ENCODE assay signal across 8 mouse cellular contexts in genomic region chr3:142168863-142169521, GRCm38 (mm10). TPM values are rescaled to one million over a fixed set of nuclear protein-coding genes. Genes with fewer than 3 reads are reported as not detected.
A peak's percentile ranks its signal among the peaks of the same experiment; 100 is the strongest.
DNase-seq lines count a peak whose midpoint lies in the region; ATAC-seq and TF ChIP-seq lines count a peak whose summit lies in the region.

Bmpr1b (minus strand) TSS chr3:142169425.

- peak; percentile 77 for DNase-seq in adrenal gland, postnatal 14 days
- peak; percentile 90 for DNase-seq in embryonic facial prominence, embryonic 10.5 days (ENCODE audit: low spot score)
- DNase-seq in left cerebral cortex, postnatal 36 days (ENCODE audit: low spot score in 2 of 2) = peak; percentile 75 to 79
- DNase-seq in midbrain, embryonic 11.5 days (ENCODE audit: low spot score, missing footprints) = peak; percentile 97

- ATAC-seq in granulocyte monocyte progenitor cell, adult 5-6 weeks (replicated peaks; ENCODE audit: poor library complexity, severe bottlenecking) = peak; percentile 47
- ATAC-seq in intestine, postnatal 0 days = peak; percentile 61
- ATAC-seq in midbrain, embryonic 11.5 days (ENCODE audit: low FRiP score) = peak; percentile 94
- ATAC-seq in inflammation-experienced regulatory T-cells, adult 6 months = no peak

- TF ChIP-seq POLR2A in small intestine, adult 2 months (IDR thresholded peaks at IDR 0.05; ENCODE audit: low read depth, low read length) = no peak

- H3K27ac ChIP-seq in embryonic facial prominence, embryonic 10.5 days (replicated peaks) = peak within 1 kb of the TSS; percentile 97
- H3K27ac ChIP-seq in intestine, postnatal 0 days (ENCODE audit: low read depth, low read length) = no peak within 1 kb of the TSS
- H3K27ac ChIP-seq in midbrain, embryonic 11.5 days (ENCODE audit: low read depth, low read length) = no peak within 1 kb of the TSS
- no peak within 1 kb of the TSS for H3K27ac ChIP-seq in small intestine, adult 2 months (ENCODE audit: insufficient read depth, low read depth, low read length)

- WGBS in embryonic facial prominence, embryonic 10.5 days = under 1% methylated on average over 65 of the region's 65 CpGs
- WGBS in intestine, postnatal 0 days = under 1% methylated on average over 51 of the region's 65 CpGs
- 0% methylated on average over 65 of the region's 65 CpGs for WGBS in midbrain, embryonic 11.5 days
- WGBS in small intestine, adult 2 months = 2% methylated on average over 64 of the region's 65 CpGs

- peak within 1 kb of the TSS; percentile 84 for H3K4me3 ChIP-seq in embryonic facial prominence, embryonic 10.5 days
- H3K4me3 ChIP-seq in intestine, postnatal 0 days (ENCODE audit: low read depth, low read length) = peak within 1 kb of the TSS; percentile 49
- peak within 1 kb of the TSS; percentile 63 for H3K4me3 ChIP-seq in midbrain, embryonic 11.5 days (ENCODE audit: low read depth, low read length)
- H3K4me3 ChIP-seq in small intestine, adult 2 months (ENCODE audit: low read depth, low read length) = peak within 1 kb of the TSS; percentile 46

- peak; percentile 70 for TF ChIP-seq CTCF in intestine, postnatal 0 days (IDR thresholded peaks at IDR 0.05; ENCODE audit: low read depth)
- TF ChIP-seq CTCF in small intestine, adult 2 months (IDR thresholded peaks at IDR 0.05; ENCODE audit: extremely low read depth, insufficient read length, insufficient replicate concordance, low read depth, low read length) = no peak

- no peaks in the 10 kb centered on the region for H3K9me3 ChIP-seq in embryonic facial prominence, embryonic 10.5 days
- no peaks in the 10 kb centered on the region for H3K9me3 ChIP-seq in intestine, postnatal 0 days (ENCODE audit: control insufficient read depth)
- no peaks in the 10 kb centered on the region for H3K9me3 ChIP-seq in midbrain, embryonic 11.5 days (ENCODE audit: control insufficient read depth, low read length)

- peak within 1 kb of the TSS; percentile 95 for H3K4me2 ChIP-seq in intestine, postnatal 0 days (replicated peaks; ENCODE audit: low read depth)
- H3K4me2 ChIP-seq in midbrain, embryonic 11.5 days = peak within 1 kb of the TSS; percentile 95

- H3K4me1 ChIP-seq in embryonic facial prominence, embryonic 10.5 days = peaks cover 55% of the 10 kb centered on the region
- H3K4me1 ChIP-seq in intestine, postnatal 0 days (replicated peaks; ENCODE audit: control insufficient read depth, insufficient read depth, low read length) = 0 out of 2 replicates have a peak, but pooled peaks cover 4% of the 10 kb centered on the region
- peaks cover 3% of the 10 kb centered on the region; the same call in 1 of the 2 replicates for H3K4me1 ChIP-seq in midbrain, embryonic 11.5 days (ENCODE audit: control insufficient read depth, insufficient read depth, low read length)
- H3K4me1 ChIP-seq in small intestine, adult 2 months (ENCODE audit: control insufficient read depth, insufficient read depth, insufficient read length, low read length) = peaks cover 6% of the 10 kb centered on the region

- H3K27me3 ChIP-seq in embryonic facial prominence, embryonic 10.5 days (replicated peaks; ENCODE audit: low read depth, poor library complexity, severe bottlenecking) = peaks cover 33% of the 10 kb centered on the region
- peaks cover 21% of the 10 kb centered on the region for H3K27me3 ChIP-seq in intestine, postnatal 0 days (replicated peaks; ENCODE audit: control insufficient read depth, insufficient read depth, low read length)
- H3K27me3 ChIP-seq in midbrain, embryonic 11.5 days (ENCODE audit: control insufficient read depth, insufficient read depth, low read length) = peaks cover 7% of the 10 kb centered on the region; the same call in 1 of the 2 replicates
- peaks cover 10% of the 10 kb centered on the region for H3K27me3 ChIP-seq in small intestine, adult 2 months (ENCODE audit: control insufficient read depth, insufficient read depth, low read length)

- intact Hi-C loops in left cerebral cortex, postnatal 36 days (cut with DNase I) = loop anchor here (5.0 kb wide), 1 partner anchor 282 kb away; no protein-coding TSS in a partner anchor

- H3K36me3 ChIP-seq in embryonic facial prominence, embryonic 10.5 days (replicated peaks) = no peaks in the 10 kb centered on the region
- no peaks in the 10 kb centered on the region for H3K36me3 ChIP-seq in intestine, postnatal 0 days (ENCODE audit: control insufficient read depth, insufficient read depth)
- no peaks in the 10 kb centered on the region for H3K36me3 ChIP-seq in midbrain, embryonic 11.5 days (ENCODE audit: control insufficient read depth, insufficient read depth, low read length)
- no peaks in the 10 kb centered on the region for H3K36me3 ChIP-seq in small intestine, adult 2 months (ENCODE audit: control insufficient read depth, insufficient read depth, low read length)

- H3K9ac ChIP-seq in intestine, postnatal 0 days (ENCODE audit: low read depth, low read length) = no peak within 1 kb of the TSS
- peak within 1 kb of the TSS; percentile 83 for H3K9ac ChIP-seq in midbrain, embryonic 11.5 days (ENCODE audit: low read length)

RNA-seq across cellular contexts. Expression of gene Bmpr1b, which starts in this region (rescaled TPM):
- total RNA-seq in adrenal gland, postnatal 14 days (2021) = 0.74 and 1.2 TPM in 2 replicates
- polyA plus RNA-seq in embryonic facial prominence, embryonic 10.5 days (2016; fragmentation: Nextera tagmentation; extraction: Ambion mirVana) = 10.3 and 14.1 TPM in 2 replicates
- not detected in 2 replicates for total RNA-seq in granulocyte monocyte progenitor cell, adult 5-6 weeks (2014; fragmentation: Nextera tagmentation)
- not detected in 2 replicates for total RNA-seq in granulocyte monocyte progenitor cell, adult 5-6 weeks (2017)
- 0.24 and 0.33 TPM in 2 replicates for polyA plus RNA-seq in intestine, postnatal 0 days (2015; fragmentation: Nextera tagmentation; extraction: Ambion mirVana)
- 10 to 100 TPM; 15.4 to 17.4 TPM for total RNA-seq in left cerebral cortex, postnatal 36 days (2021)
- 5.5 and 6.0 TPM in 2 replicates for polyA plus RNA-seq in midbrain, embryonic 11.5 days (2014; fragmentation: Nextera tagmentation; extraction: Ambion mirVana)
- 0.09 TPM in 1 of 2 replicates, not detected in the other for polyA plus RNA-seq in small intestine, adult 2 months (2012; rRNA removed)
- not detected for polyA plus RNA-seq in inflammation-experienced regulatory T-cells, adult 6 months (2017; shearing (Covaris generic))

Comparison
In these comparisons a context has a peak if more than half of its experiments do, and no peak if none do; other contexts are left out.
1. Peak in ATAC-seq in granulocyte monocyte progenitor cell, adult 5-6 weeks; RNA of the gene not detected or under 1 TPM.
2. Peak in ATAC-seq, H3K4me3 ChIP-seq and H3K4me2 ChIP-seq in intestine, postnatal 0 days; RNA of the gene not detected or under 1 TPM.